Mouse (Mus musculus) urinary bladder, postnatal 10 days (tissue): ENCODE data around the gene Cops8.

Source experiments
- DNase-seq: peaks from one replicate; pipeline ENCODE4 v3.0.0; 2022; ENCODE audit warnings: low spot score

Cops8 gene

DNA sequence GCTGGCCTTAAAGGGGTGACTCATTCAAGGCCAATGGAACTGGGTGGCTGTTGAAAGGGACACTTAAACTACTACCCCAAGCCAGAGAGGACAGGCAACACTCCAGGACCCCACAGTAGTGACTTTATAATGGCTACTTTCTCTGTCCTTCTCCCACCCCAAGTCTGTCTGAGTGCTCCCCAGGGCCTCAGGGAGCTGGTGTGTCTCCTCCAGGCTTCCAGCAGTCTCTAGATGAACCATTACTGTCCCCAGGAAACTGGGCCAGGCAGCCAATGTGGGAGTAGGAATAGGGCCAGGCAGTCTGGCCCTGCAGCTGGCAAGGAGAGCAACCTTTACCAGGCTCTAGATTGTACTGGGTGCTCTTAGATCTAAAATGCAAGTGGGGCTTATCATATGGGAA, 49.0 kb downstream of the Cops8 start:
- DNase-seq = no peak

DNA sequence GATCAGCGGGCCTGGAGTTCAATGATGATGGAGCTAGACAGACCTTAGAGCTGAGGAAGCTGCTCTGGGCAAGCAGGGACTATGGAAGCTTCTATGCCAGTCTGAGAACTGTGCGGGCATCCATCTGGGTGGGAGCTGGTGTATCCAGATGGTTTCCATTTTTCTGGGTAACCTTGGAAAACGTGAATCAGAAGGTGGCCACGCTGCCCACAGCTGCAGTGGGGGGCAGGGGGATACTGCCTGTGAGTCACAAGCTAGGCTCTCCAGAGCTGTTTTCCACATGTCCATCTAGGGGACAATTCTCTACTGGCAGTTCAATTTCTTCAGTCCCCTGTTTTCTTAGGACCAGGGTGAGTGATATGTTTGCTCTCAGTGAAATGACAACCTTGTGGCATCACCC, 49.8 kb downstream of the Cops8 start:
- no peak for DNase-seq

DNA sequence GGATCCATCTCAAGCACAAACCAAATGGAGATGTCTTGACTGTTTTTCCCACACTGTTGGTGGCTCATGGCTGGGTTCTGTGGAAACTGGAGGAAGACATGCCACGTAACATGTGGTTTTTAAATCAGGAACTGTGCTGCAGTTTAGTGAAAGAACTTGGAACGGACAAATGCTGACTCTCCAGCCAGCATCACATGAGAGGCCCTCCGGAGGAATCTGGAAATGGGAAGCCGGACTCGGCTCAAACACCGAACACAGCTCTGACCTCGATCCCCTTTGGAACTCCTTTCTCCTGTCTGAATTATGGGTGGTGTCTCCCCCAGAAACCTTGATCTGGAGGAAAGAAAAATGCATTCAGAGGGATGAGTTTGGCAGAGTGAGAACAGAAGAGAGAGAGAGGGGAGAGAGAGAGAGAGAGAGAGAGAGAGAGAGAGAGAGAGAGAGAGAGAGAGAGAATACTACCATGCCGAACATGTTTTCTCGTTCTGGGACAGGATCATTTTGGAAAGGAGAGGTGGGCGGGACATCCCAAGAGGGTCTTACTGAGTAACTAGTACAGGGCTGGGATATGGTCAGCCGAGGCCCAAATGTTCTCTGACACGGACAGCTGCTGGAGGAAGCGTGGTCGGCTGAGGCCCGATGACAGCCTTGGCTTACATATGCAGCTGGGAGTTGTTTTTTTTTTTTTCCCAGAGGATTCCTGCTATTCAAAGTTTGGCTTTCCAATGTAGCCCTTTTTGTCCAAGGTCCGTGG, 53.9 kb downstream of the Cops8 start:
- no peak for DNase-seq

DNA sequence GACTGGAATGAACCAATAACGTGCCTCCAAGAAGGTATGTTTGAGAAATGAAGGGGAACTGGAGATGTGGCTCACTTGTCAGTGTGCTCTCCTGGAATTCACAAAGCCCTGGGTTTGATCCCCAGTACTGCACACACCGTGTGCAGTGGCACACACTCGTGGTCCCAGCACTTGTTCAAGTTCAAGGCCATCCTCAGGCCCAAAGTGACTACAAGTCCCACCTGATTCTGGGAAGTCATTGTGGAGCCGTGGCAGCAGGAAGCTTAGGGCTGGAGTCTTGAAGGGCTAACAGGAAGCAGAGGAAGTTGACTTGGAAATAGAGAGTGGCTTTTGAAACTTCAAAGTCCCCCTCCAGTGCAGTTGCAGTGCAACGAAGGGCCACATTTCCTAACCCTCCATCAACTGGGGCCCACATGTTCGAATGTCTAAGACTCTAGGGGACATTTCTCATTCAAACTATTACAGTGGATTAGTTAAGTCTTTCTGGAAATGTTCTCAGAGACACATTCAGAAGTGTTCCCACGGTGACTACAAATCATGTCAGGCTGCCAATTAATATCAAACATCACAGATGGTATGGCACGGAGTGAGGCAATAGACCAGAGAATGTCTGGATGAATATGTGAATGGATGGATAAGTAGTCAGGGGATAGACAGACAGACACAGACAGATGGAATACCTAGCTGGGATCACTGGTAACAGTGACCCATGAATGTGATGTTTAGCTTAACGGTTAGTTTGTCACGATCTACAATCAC, 54.7 kb downstream of the Cops8 start:
- no peak for DNase-seq

DNA sequence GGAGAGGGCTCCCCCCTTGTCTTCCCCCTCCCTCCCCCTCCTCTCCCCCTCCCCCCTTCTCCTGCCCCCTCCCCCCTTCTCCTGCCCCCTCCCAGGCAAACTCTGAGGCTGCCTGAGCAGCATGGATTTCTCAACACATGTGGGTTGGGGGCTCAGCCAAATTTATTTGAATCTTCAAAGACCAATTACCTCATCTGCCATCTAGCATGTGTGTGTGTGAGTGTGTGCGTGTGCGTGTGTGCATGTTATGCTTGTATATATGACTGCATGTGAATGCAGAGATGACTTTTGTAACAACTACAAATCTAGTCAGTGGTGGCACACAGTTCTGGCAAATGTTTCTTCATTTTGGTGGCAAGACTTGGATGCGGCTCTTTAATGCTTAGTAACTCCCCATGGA, 55.8 kb downstream of the Cops8 start:
- no peak for DNase-seq

DNA sequence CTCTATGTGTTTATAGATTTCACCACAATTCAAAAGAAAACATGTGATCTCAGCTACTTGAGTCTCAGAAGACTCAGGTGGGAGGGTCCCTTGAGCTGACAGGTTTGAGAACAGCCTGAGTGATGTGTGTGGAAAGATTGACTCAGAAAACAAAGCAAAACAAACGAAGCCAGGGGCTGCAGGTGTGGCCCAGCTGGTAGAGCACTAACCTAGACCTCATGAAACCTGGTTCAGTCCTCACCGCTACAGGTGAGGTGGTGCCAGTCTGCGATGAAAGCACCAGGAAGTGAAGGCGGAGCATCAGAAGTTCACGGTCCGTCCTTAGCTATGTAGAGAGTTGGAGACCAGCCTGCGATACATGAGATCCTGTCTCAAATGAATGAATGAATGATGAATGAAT, 57.4 kb downstream of the Cops8 start:
- DNase-seq = no peak

DNA sequence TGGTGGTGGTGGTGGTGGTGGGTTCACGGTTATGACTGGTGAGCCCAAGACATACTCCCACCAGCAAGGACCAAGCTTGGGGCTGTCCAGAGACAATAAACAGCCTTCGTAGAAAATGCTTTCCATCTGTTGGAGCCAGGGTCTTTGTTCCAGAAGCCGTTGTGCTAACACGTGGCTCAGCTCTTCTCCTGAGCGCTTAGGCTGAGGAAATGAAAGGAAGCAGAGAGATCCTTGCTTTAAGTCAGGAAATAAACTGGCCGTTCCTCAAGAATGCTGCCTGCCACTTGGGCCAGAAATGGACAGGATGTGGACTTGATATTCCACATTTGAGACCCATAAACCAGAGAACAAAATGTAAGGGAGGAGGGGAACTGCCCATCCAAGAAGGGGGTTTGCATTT, 59.7 kb downstream of the Cops8 start:
- no peak for DNase-seq
